Mouse (Mus musculus) spleen, postnatal 36 days (tissue): ENCODE measurements at regions not wholly inside any gene's neighbourhood (a gene's known extent, or its start where the extent isn't known, plus 50 kb on each side); places are given as distances from the start of the nearest gene placed in this dataset.

Source experiments
- DNase-seq, 2 experiments: peaks; one replicate each; pipeline ENCODE4 v3.0.0; 2022; ENCODE audit warnings: low spot score in 2 of 2, mixed read lengths in 1 of 2

- DNase-seq = no peak
These were observed 79.3 kb upstream of the Wscd1 start for GRCm38 (mm10) chr11:71670111-71671050.

DNA sequence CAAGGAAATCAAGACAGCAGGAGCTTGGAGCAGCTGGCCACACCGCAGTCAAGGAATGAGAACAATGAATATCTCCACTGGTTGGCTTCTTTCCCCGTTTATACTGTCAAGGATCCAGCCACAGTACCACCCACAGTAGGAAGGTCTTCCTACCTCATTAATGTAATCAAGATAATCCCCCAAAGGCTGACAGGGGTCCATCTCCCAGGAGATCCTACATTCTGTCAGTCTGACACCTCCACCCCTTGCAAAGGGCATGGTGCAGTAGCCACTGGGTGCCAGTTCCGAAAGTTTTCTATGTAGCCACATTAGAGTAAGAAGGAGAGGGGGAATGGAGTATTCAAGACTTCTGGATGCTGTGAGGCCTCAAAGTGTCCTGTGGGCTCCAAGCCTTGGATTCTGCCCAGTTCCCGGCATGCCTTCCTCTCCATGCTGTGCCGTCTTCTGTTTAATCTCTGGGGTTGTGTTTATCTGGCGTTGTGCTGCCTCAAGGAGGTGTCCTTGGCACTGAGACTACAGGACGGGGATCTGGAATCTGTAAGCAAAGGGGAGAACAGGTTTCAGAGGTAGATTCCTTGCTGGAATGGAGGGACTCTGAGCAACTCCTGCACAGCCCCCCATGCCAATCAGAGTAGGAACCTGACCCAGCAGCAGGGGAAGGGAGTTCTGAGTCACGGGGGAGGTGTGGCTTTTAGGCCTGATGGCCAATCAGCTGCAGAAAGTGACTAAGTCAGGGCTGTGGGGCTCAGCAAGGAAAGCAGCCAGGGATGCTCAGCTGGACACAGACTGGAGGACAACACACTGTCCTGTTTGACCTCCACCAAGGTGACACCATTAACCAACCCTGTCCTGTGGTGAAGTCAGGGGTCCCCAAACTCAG lies 77.3 kb upstream of the Wscd1 start:
- DNase-seq = no peak

GRCm38 (mm10) chr11:71674319-71674718 lies 75.4 kb upstream of the Wscd1 start:
- DNase-seq = peak in 1 of 2 experiments; percentile 2

GRCm38 (mm10) chr11:71675714-71676313 lies 73.9 kb upstream of the Wscd1 start:
- DNase-seq = no peak

DNA sequence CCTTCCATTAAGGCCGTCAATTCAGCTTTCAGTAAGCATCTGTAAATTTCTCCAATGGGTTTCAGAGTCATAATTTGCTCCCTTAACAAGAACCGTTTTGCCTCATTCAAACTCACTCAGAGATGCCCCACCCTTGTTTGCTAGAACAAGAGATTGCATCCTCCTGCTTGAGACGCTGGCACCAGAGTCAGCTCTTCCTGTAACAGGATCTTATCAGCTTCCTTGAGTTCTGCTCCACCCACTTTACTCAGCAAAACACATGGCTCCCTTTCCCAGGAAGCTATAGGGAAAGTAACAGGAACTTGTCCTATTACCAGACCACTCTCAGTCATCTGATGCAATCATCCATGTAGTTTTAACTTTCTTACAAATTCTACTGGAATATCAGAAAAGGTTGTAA lies 52.7 kb upstream of the Wscd1 start:
- DNase-seq = no peak

DNA sequence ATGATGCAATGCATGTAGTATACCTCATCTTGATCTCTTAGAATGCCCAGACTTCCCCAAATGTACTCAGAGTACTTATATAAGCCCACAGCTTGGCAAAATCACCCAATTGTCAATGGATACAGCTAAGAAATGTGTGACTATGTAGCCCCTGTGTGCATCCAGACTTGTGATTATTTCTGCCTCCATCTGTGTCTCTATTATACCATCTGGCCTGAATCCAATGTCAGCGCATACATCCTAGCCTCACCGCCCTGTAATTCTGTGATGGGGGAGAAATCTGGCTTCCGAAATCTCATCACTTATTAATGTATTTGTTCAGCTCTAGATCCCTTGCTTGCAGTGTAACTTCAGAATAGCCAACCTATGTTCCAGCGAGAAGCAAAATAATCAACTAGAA lies 50.9 kb upstream of the Wscd1 start:
- DNase-seq = no peak
